ENCODE assay signal across 18 mouse cellular contexts in the genomic region with DNA sequence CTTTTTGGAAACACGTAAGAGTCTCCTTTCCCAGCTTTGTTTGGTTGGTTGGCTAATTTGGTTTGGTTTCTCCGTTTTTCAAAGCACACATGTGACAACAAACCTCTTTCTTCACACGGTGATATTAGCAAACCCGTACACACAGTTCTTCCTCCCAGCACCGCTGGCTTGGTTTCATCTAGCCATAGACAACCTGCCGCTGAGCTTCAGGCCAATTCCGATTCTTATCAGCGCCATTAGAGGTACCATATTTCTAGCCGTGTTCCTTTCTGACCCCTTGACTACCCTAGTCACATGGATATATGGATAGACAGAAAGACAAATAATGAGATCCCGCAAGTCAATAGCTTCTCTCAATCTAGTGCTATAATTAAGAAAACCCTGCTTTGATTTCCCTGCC.
A peak's percentile ranks its signal among the peaks of the same experiment; 100 is the strongest.
DNase-seq lines count a peak whose midpoint lies in the region; ATAC-seq lines count a peak whose summit lies in the region.
"Had no signal": no experiment of that assay in that cellular context is flagged by ENCODE, and none has a peak within 500 bp of the region (broad histone marks: within the 10 kb centered on the region; RNA-seq: fewer than 3 reads in every experiment).

No protein-coding gene starts in this region.

- intact Hi-C loops in heart, postnatal 25 days (cut with DNase I): no loop called here

- H3K9me3 ChIP-seq in midbrain, embryonic 16.5 days (replicated peaks; ENCODE audit: control insufficient read depth, low read length, poor library complexity, severe bottlenecking): no peaks in the 10 kb centered on the region
- no peaks in the 10 kb centered on the region for H3K9me3 ChIP-seq in midbrain, embryonic 10.5 days (replicated peaks)
- no peaks in the 10 kb centered on the region for H3K9me3 ChIP-seq in neural tube, embryonic 12.5 days
- H3K9me3 ChIP-seq: heart, embryonic 10.5 days had no signal

- no peak overlapping the region for H3K4me3 ChIP-seq in midbrain, embryonic 16.5 days (ENCODE audit: low read depth, low read length)
- H3K4me3 ChIP-seq in midbrain, embryonic 10.5 days: no peak overlapping the region
- no peak overlapping the region for H3K4me3 ChIP-seq in neural tube, embryonic 12.5 days
- H3K4me3 ChIP-seq: heart, embryonic 10.5 days had no signal

- ATAC-seq in midbrain, embryonic 16.5 days: no peak
- peak; percentile 18; the same call in 1 of the 2 replicates for ATAC-seq in neural tube, embryonic 12.5 days (ENCODE audit: low FRiP score, low read depth)
- ATAC-seq: activated CD4-positive, CD25-positive, alpha-beta regulatory T cell, adult 4 months had no signal

- H3K4me2 ChIP-seq in midbrain, embryonic 16.5 days (ENCODE audit: low read length): no peak overlapping the region; the same call in 1 of the 2 replicates
- H3K4me2 ChIP-seq in neural tube, embryonic 12.5 days (replicated peaks): peak overlapping the region; percentile 47; the same call in 1 of the 2 replicates

- H3K27me3 ChIP-seq in midbrain, embryonic 16.5 days (ENCODE audit: control insufficient read depth, insufficient read depth, low read depth, low read length): no peaks in the 10 kb centered on the region
- no peaks in the 10 kb centered on the region for H3K27me3 ChIP-seq in midbrain, embryonic 10.5 days (ENCODE audit: low read depth, poor library complexity, severe bottlenecking)
- no peaks in the 10 kb centered on the region for H3K27me3 ChIP-seq in neural tube, embryonic 12.5 days (replicated peaks)

- WGBS in midbrain, embryonic 16.5 days: 77% methylated on average over 10 of the region's 10 CpGs
- WGBS in midbrain, embryonic 10.5 days: 92% methylated on average over 10 of the region's 10 CpGs
- WGBS in neural tube, embryonic 12.5 days: 64% methylated on average over 10 of the region's 10 CpGs

- H3K9ac ChIP-seq in midbrain, embryonic 16.5 days (ENCODE audit: low read depth, low read length): no peak overlapping the region
- no peak overlapping the region for H3K9ac ChIP-seq in neural tube, embryonic 12.5 days

- H3K4me1 ChIP-seq in midbrain, embryonic 16.5 days (ENCODE audit: control insufficient read depth, insufficient read depth, low read length): peaks cover 16% of the 10 kb centered on the region
- H3K4me1 ChIP-seq in midbrain, embryonic 10.5 days: peaks cover 18% of the 10 kb centered on the region
- peaks cover 21% of the 10 kb centered on the region for H3K4me1 ChIP-seq in neural tube, embryonic 12.5 days

- no peaks in the 10 kb centered on the region for H3K36me3 ChIP-seq in midbrain, embryonic 16.5 days (ENCODE audit: control insufficient read depth, insufficient read depth, low read length)
- no peaks in the 10 kb centered on the region for H3K36me3 ChIP-seq in midbrain, embryonic 10.5 days
- H3K36me3 ChIP-seq in neural tube, embryonic 12.5 days: no peaks in the 10 kb centered on the region
- H3K36me3 ChIP-seq: heart, embryonic 10.5 days had no signal

- H3K27ac ChIP-seq in midbrain, embryonic 16.5 days (ENCODE audit: low read length): peak overlapping the region; percentile 66; the same call in 1 of the 2 replicates
- H3K27ac ChIP-seq in midbrain, embryonic 10.5 days (replicated peaks): no peak overlapping the region
- H3K27ac ChIP-seq in neural tube, embryonic 12.5 days: no peak overlapping the region
- H3K27ac ChIP-seq: heart, embryonic 10.5 days; macrophage had no signal

- DNase-seq in heart, adult 11 months: peak; percentile 46
- no peak for DNase-seq in heart, postnatal 25 days (ENCODE audit: low spot score)
- DNase-seq in midbrain, embryonic 10.5 days (ENCODE audit: low spot score): no peak
- no peak for DNase-seq in adrenal gland, postnatal 36 days
- DNase-seq in frontal cortex, postnatal 36 days (ENCODE audit: low spot score in 2 of 2): no peak
- no peak for DNase-seq in layer of hippocampus, adult 9-10 months (ENCODE audit: low spot score)
- DNase-seq: adrenal gland, postnatal 25 days; cerebellum, adult 9-11 months; embryo, embryonic 11 days; heart, postnatal 14 days; layer of hippocampus, adult 9-11 months; liver; thymus, postnatal 36 days had no signal
